Mouse (Mus musculus): ENCODE measurements at regions not wholly inside any gene's neighbourhood (a gene's known extent, or its start where the extent isn't known, plus 50 kb on each side); places are given as distances from the start of the nearest gene placed in this dataset.

- TF ChIP-seq CTCF (IDR thresholded peaks at IDR 0.05; ENCODE audit: extremely low read depth, insufficient read depth, low read length): no peak
- no peak for TF ChIP-seq POLR2A (IDR thresholded peaks at IDR 0.05; ENCODE audit: extremely low read depth, insufficient read depth, low read length)
These were observed 450.7 kb downstream of the Wdr11 start for GRCm38 (mm10) chr7:130042296-130042910.

Data from cortical plate, adult 2 months (tissue).